Mouse (Mus musculus): ENCODE results near the gene Fam117a.
A peak's percentile ranks its signal among the peaks of the same experiment; 100 is the strongest.

The Fam117a gene

DNA sequence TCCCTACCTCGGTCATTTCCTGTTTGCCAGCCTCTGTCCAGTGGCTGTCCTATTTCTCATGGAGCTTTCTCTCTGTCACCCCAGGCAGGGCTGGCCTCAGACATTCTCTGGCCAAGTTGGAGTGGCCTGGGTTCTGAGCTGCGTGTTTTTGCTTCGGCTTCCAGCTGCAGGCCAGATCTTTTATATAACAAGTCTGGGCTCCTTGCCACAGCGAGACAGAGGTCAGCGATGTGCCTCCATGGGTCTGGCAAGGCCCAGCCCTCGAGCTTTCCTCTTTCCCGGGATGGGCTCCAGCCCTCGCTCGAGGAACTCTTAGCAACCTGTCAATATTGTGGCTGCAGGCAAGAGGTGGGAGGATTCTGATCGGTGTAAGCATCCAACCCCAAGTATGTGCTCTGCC lies 28.8 kb downstream of the Fam117a start:
- peak; percentile 53 for ATAC-seq (ENCODE audit: low TSS enrichment)

DNA sequence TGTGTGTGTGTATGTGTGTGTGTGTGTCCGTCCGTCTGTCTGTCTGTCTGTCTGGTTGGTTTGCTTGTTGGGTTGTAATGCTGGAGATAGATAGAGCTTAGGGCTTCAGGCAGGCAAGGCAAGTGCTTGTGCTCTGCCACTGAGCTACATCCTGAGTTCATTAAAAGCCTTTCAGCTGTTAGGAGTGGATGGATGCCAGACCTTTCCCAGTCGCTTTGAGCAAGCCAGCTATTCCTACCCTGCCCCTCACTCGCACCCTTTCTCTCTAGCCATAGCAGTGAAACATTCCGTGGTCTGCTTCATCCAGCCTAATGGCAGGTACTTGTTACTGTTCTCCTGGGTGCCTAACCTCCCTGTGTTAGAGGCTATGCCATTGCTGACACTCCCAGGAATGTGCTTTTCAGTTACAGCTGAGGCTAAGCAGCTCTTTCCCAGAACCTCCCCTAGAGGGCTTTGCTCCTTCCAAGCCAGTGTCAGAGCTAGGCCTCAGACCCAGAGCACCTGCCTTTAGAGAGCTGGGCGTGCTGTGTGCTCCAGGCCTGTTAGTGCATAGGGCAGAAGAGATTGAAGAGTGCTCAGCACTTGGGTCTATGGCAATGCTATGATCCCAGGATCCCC lies 29.6 kb downstream of the Fam117a start:
- 0 out of 2 replicates have a peak, but pooled peaks have one; percentile 25 for ATAC-seq (ENCODE audit: low TSS enrichment)

DNA sequence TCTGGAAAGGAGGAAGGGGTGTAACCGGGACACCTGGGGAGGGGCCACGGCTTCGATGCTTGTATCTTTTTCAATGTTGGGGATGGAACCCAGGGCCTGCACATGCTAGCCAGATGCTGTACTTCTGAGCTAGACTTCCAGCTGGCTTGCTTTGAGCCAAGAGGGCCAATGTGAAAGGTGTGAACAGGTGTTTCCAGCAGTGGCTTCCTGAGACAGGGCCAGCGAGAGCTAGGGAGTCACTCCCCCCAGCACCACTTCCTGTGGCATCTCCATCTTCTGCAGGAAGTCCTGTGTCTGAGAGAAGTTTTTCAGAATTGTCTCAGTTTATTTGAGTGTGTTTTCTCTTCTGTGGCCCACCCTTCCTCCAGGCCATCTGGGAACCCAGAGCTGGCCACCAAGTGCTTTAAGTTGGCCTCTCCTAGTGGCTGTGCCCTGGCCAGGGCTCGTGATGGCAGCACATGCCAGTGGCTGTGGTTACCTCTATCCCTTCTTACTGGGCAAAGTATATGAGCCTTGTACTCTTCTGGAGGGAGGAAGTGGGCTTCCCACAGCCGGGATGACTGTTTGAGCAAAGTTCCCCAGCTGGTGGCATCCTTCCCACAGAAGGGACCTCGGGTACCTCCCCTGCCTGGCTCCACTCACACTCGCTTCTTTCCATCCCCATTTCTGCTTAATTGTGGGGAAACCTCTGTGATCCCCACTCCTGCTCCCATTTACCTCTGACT lies 30.4 kb downstream of the Fam117a start:
- no peak for ATAC-seq (ENCODE audit: low TSS enrichment)

- ATAC-seq (ENCODE audit: low TSS enrichment) = no peak
Measured at GRCm38 (mm10) chr11:95368231-95368823, 31.5 kb downstream of the Fam117a start.

DNA sequence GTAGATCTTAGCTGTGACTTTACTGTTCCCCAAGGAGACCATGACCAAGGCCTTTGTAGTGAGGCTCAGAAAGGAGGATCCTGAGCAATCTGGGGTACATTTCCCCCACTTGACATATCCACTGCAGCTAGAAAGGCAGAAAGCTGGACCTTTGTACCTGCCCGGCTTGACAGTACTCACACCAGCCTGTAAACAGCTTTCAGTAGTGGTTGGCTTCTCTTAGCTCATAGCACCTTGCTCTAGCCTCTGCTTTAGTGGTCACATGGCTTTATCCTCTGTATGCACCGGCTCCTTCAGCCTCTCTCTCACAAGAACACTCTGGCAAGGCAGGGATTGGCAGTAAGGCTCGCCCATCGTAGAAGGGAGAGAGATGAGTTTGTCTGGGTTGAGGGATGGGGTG lies 32.1 kb downstream of the Fam117a start:
- ATAC-seq (ENCODE audit: low TSS enrichment) = no peak

DNA sequence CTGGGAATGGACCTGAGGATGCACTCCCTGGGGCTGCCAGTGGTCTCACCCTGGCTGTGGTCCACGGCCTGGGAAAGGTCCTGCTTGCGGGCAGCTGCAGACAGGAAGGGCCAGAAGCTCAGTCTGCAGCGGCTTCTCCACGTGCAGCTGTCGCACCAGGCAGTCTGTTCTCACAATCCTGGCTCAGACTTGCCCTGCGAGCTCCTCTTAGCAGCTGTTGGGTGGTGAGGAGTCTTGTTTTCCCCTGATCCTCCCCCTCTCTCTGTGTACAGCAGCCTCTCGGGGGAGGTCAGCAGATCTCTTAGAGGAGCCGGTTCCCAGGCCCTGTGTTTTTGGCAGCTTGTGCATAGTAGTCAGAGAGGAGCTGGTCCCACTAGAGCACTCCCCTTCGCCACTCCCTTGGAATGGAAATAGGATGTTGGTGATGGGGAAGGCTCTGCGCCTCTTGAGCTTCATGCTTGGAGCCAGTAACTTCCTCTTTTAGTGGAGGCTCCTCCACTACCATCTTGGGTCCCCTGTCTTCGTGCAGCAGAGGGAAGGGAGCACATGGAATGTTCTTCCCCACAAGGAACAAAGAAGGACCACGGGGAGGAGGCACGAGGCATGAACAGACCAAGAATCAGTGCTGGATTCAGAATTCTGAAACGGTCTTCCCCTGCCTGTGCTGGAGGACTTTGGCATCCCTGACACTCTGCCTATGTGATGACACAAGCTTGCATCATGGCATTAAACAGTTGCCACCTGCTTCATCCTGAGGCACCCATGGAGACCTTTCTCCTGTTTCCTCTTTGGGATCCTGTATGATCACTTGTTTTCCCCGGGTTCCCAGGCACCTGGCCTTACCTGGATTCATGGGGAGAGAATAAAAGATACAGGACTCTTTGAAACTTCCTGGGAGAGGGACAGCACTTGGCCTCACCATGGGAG lies 33.4 kb downstream of the Fam117a start:
- peak; percentile 72 for ATAC-seq (ENCODE audit: low TSS enrichment)

GRCm38 (mm10) chr11:95371182-95371581 lies 34.4 kb downstream of the Fam117a start:
- no peak for ATAC-seq (ENCODE audit: low TSS enrichment)

GRCm38 (mm10) chr11:95378926-95379325 lies 42.1 kb downstream of the Fam117a start:
- ATAC-seq (ENCODE audit: low TSS enrichment) = 0 out of 2 replicates have a peak, but pooled peaks have one; percentile 36

GRCm38 (mm10) chr11:95379552-95379951 lies 42.7 kb downstream of the Fam117a start:
- no peak for ATAC-seq (ENCODE audit: low TSS enrichment)

DNA sequence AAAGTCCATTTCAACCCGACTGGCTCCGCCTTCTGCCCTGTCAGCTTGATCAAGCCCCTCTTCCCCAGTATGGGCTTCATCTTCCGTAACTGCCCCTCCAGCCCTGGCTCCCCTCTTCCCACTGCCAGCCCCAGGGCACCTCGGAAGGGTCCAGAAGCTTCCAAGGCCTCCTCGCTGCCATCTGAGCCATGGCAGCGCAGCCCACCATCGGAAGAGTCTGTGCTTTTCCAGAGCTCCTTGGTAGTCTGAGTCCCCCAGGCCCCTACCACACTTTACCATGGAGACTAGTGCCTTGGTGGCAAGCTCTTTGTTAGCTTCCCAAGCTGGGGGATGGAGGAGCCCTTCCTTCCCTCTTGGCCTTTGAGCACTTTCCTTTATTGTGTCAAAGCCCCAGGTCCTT lies 43.9 kb downstream of the Fam117a start:
- ATAC-seq (ENCODE audit: low TSS enrichment) = no peak

GRCm38 (mm10) chr11:95381146-95381545 lies 44.3 kb downstream of the Fam117a start:
- no peak for ATAC-seq (ENCODE audit: low TSS enrichment)

GRCm38 (mm10) chr11:95383331-95383986 lies 46.6 kb downstream of the Fam117a start:
- no peak for ATAC-seq (ENCODE audit: low TSS enrichment)

DNA sequence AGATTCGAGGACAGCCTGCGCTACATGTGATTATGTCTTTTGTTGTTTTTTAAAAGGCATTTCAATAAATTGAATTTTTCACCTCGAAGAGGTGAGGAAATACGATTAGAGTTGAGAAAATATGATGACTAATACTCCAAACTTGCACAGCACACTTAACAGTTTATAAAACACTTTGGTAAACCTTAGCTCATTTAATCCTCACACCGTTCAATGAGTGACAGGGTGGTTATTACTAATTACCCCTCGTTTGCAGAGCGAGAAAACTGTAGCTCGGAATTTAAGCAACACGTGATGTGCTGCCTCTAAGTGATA lies 47.1 kb downstream of the Fam117a start:
- ATAC-seq (ENCODE audit: low TSS enrichment) = no peak

DNA sequence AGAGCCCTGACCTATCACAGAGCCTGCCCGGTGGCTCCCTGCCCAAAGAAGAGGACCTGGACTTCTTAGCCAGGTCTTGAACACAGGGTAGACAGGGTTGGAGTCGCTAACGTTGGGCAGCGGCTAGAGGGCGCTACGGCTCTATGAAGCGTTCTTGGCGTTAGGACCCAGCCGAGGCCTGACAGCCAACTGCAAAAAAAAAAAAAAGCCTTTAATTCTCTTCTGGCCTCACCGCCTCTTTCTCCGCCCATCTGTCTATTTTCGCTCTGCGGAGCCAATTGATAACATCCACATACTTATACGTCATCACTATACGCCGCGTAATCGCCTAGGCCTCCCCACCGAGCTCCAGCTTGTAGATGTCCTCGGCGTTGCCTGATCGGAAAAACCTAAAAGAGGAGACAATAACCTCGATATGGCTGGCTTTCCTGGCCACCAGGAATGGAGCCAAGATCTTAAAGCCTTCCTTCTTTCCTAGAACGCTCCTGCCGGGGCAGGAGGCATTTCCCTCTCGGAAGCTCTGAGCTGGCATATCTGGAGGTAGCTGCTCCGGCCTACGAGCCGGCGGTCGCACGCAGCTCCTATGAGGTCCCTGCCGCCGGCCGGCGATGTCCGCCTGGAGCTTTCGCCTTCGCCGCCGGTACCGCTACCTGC lies 47.6 kb downstream of the Fam117a start, which contains the start of gene Slc35b1:
Gene Slc35b1 (plus strand): TSS at position 374 of the 654 bp plus-strand sequence.
- ATAC-seq (ENCODE audit: low TSS enrichment) = peak; percentile 90

GRCm38 (mm10) chr11:95384973-95385320 lies 48.1 kb downstream of the Fam117a start:
- ATAC-seq (ENCODE audit: low TSS enrichment) = peak; percentile 13; the same call in 1 of the 2 replicates

DNA sequence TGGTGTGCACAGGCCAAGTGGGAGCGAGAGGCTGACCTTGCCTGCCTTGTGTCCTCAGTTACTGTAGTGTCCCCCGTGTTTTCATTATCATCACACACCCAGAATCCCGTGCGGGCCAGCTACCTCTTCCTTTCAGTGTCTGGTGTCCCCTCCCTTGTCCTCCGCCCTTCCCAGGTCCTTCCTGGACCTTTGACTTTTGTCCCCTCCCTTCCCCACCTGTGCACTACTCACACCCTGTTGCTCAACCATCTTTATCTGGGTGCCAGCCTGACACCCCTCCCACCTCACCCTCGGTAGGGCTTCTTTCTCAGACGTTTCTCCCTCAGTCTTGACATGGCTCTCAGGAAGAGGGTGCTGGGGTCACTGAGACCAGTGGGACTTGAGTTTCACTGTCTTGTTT lies 50.5 kb downstream of the Fam117a start:
- no peak for ATAC-seq (ENCODE audit: low TSS enrichment)

DNA sequence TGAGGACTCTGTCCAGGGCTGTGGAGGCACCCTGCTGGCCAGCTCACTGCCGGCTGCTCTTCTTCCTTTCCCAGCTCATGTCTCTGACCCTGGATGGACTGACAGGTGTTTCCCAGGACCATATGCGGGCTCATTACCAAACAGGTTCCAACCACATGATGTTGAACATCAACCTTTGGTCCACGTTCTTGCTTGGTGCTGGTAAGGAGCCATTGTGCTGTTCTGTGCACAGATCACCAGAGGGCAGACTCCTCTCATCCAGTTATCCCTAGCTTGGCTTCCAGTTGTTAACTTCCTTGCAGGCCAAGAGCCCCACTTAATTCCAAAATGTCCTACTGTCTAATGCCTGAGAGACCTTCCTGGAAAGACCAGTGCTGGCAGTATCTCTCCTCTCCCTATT lies 52.2 kb downstream of the Fam117a start:
- ATAC-seq (ENCODE audit: low TSS enrichment) = no peak

DNA sequence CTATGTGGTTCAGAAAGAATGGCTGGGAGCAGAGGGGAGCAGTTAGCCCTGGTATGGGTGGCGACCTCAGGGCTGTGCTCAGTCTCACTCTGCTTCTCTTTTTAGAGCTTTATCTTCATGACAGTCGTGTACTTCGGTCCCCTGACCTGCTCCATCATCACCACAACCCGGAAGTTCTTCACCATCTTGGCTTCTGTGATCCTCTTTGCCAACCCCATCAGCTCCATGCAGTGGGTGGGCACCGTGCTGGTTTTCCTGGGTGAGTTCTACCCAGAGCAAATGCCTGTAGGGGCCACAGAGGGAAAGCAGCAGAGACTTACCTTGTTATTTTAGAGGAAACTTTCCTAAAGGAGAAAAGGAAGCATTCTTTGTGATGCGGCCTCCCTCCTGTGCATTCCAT lies 53.6 kb downstream of the Fam117a start:
- no peak for ATAC-seq (ENCODE audit: low TSS enrichment)

DNA sequence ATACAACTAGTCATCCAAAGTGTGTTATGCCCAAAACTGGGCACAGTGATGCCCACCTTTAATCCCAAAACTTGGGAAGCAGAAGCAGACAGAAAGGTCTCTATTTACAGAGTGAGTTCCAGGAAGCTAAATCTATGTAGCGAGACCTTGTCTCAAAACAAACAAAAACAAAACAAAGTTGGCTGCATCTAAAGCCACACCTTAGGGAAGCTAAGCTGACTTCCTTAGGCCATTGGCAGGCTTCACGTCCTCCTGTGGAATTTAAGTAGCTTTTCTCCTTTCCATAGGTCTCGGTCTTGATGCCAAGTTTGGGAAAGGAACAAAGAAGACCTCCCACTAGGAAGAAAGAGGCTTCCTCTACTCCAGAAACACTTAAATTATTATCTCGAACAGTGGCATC lies 54.4 kb downstream of the Fam117a start:
- ATAC-seq (ENCODE audit: low TSS enrichment) = no peak

GRCm38 (mm10) chr11:95391743-95392142 lies 54.9 kb downstream of the Fam117a start:
- ATAC-seq (ENCODE audit: low TSS enrichment) = peak; percentile 73

DNA sequence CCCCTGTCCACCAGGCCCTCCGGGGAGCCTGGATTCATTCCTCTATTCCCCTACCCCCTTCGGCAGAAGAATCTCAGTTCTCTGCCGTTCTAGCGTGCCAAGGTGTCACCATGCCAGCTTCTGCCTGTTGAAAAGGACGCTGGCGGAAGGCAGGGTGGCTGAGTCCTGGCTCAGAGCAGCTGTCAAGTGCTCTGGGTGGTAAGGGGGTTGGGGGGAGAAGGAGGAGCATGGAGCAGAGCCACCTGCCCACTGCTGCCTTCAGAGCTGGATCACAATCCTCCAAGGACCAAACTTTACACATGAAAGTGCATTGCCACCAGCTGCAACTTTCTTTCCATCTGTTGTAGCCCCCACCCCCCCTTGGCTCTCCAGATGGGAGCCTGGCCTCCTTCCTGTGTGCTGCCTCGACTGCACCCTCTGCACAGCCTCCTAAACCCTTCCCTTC lies 55.4 kb downstream of the Fam117a start:
- ATAC-seq (ENCODE audit: low TSS enrichment) = peak; percentile 60

Measured in frontal cortex, adult (tissue).